Mouse (Mus musculus) neural tube, embryonic 12.5 days (tissue): ENCODE data around the gene Olfr78. TPM values are rescaled to one million over a fixed set of nuclear protein-coding genes. Genes with fewer than 3 reads are reported as not detected.

Experiments used
- ATAC-seq: fragments of 200-750 bp; cut with Nextera tagmentation; 2 replicates; pipeline ENCODE4 v1.8.0; 2017; ENCODE audit warnings: low read depth, mild to moderate bottlenecking, moderate TSS enrichment, moderate library complexity; ENCODE audit not compliant: low FRiP score
- H3K27ac ChIP-seq: fragments of 300-500 bp; sonication (generic); 2 replicates; pipeline ENCODE4 v1.5.1; 2016
- H3K27me3 ChIP-seq: fragments of 300-500 bp; sonication (generic); replicated peaks from 2 replicates; pipeline ENCODE4 v1.6.1; 2016; ENCODE audit warnings: mild to moderate bottlenecking
- H3K36me3 ChIP-seq: fragments of 300-500 bp; sonication (generic); 2 replicates; pipeline ENCODE4 v1.6.1; 2016; ENCODE audit warnings: mild to moderate bottlenecking
- H3K4me1 ChIP-seq: fragments of 300-500 bp; sonication (generic); 2 replicates; pipeline ENCODE4 v1.6.1; 2016
- H3K4me2 ChIP-seq: fragments of 300-500 bp; sonication (generic); replicated peaks from 2 replicates; pipeline ENCODE4 v1.6.1; 2016; ENCODE audit warnings: mild to moderate bottlenecking
- H3K4me3 ChIP-seq: fragments of 300-500 bp; sonication (generic); 2 replicates; pipeline ENCODE4 v1.5.1; 2016
- H3K9ac ChIP-seq: fragments of 300-500 bp; sonication (generic); 2 replicates; pipeline ENCODE4 v1.6.1; 2016; ENCODE audit warnings: mild to moderate bottlenecking
- H3K9me3 ChIP-seq: fragments of 300-500 bp; sonication (generic); 2 replicates; pipeline ENCODE4 v1.6.1; 2016; ENCODE audit warnings: mild to moderate bottlenecking
- WGBS: fragments of 180-500 bp; shearing (Covaris S2); methylation state at CpG from one replicate; pipeline ENCODE4 v1.1.7; 2016; 5-methylcytosine and 5-hydroxymethylcytosine counted together
- polyA plus RNA-seq: library from polyadenylated mRNA; unstranded; fragments of >200 nt; fragmentation: Nextera tagmentation; extraction: Ambion mirVana; gene quantifications from 2 replicates; pipeline ENCODE4 v1.2.1, GENCODE M21; 2016

Olfr78 gene
- polyA plus RNA-seq, result 0.19 and 0.48 TPM in 2 replicates

- Histone ChIP-seq H3K9me3 (no peaks in the 10 kb centered on the region), H3K4me3 (no peak within 1 kb of the TSS), H3K4me2 (no peak within 1 kb of the TSS), H3K27ac (no peak within 1 kb of the TSS), H3K36me3 (no peaks in the 10 kb centered on the region), H3K4me1 (no peaks in the 10 kb centered on the region), H3K27me3 (no peaks in the 10 kb centered on the region), H3K9ac (no peak within 1 kb of the TSS)
- ATAC-seq, result no peak
- WGBS, result 81% methylated on average over 4 of the region's 4 CpGs
Observed at GRCm38 (mm10) chr7:102759266-102759665, at the start of gene Olfr78, which contains the start of gene Olfr560. Gene Olfr78 (minus strand): TSS chr7:102759471. Gene Olfr560 (minus strand): TSS chr7:102759366.

GRCm38 (mm10) chr7:102803180-102803579, 43.9 kb upstream of the Olfr78 start, which contains the start of gene Olfr564:
Gene Olfr564 (plus strand): TSS chr7:102803480.
- no peak for ATAC-seq
- H3K4me3 ChIP-seq, result no peak within 1 kb of the TSS
- no peak within 1 kb of the TSS for H3K4me2 ChIP-seq
- H3K9me3 ChIP-seq, result no peaks in the 10 kb centered on the region
- H3K9ac ChIP-seq, result no peak within 1 kb of the TSS
- no peaks in the 10 kb centered on the region for H3K36me3 ChIP-seq
- no peak within 1 kb of the TSS for H3K27ac ChIP-seq
- no peaks in the 10 kb centered on the region for H3K27me3 ChIP-seq
- no peaks in the 10 kb centered on the region for H3K4me1 ChIP-seq

- H3K4me1 ChIP-seq, result no peaks in the 10 kb centered on the region
- 76% methylated on average over 2 of the region's 2 CpGs for WGBS
- no peak for ATAC-seq
- no peak within 1 kb of the TSS for H3K27ac ChIP-seq
- no peaks in the 10 kb centered on the region for H3K9me3 ChIP-seq
- no peaks in the 10 kb centered on the region for H3K36me3 ChIP-seq
- H3K4me2 ChIP-seq, result no peak within 1 kb of the TSS
- no peak within 1 kb of the TSS for H3K4me3 ChIP-seq
- no peaks in the 10 kb centered on the region for H3K27me3 ChIP-seq
- no peak within 1 kb of the TSS for H3K9ac ChIP-seq
Observed at GRCm38 (mm10) chr7:102770921-102771320, 11.7 kb upstream of the Olfr78 start, which contains the start of gene Olfr561. Gene Olfr561 (plus strand): TSS chr7:102771221.

GRCm38 (mm10) chr7:102752086-102752485, 7.2 kb downstream of the Olfr78 start:
- no peaks in the 10 kb centered on the region for H3K36me3 ChIP-seq
- no peaks in the 10 kb centered on the region for H3K9me3 ChIP-seq
- no peak overlapping the region for H3K9ac ChIP-seq
- H3K4me1 ChIP-seq, result no peaks in the 10 kb centered on the region
- H3K27ac ChIP-seq, result no peak overlapping the region
- ATAC-seq, result no peak
- no peak overlapping the region for H3K4me3 ChIP-seq
- 21% methylated on average over 1 of the region's 1 CpGs for WGBS
- no peaks in the 10 kb centered on the region for H3K27me3 ChIP-seq
- no peak overlapping the region for H3K4me2 ChIP-seq

- WGBS, result 59% methylated on average over 2 of the region's 2 CpGs
- no peaks in the 10 kb centered on the region for H3K36me3 ChIP-seq
- no peak overlapping the region for H3K9ac ChIP-seq
- no peak for ATAC-seq
- H3K4me1 ChIP-seq, result no peaks in the 10 kb centered on the region
- H3K9me3 ChIP-seq, result no peaks in the 10 kb centered on the region
- H3K4me3 ChIP-seq, result no peak overlapping the region
- no peak overlapping the region for H3K4me2 ChIP-seq
- no peaks in the 10 kb centered on the region for H3K27me3 ChIP-seq
- H3K27ac ChIP-seq, result no peak overlapping the region
Observed at GRCm38 (mm10) chr7:102737705-102738104, 21.6 kb downstream of the Olfr78 start.

GRCm38 (mm10) chr7:102733793-102734192, 25.5 kb downstream of the Olfr78 start:
- Histone ChIP-seq H3K4me3 (no peak overlapping the region), H3K36me3 (no peaks in the 10 kb centered on the region), H3K27ac (no peak overlapping the region), H3K9ac (no peak overlapping the region), H3K9me3 (no peaks in the 10 kb centered on the region), H3K4me1 (no peaks in the 10 kb centered on the region), H3K4me2 (no peak overlapping the region), H3K27me3 (no peaks in the 10 kb centered on the region)
- WGBS, result 45% methylated on average over 1 of the region's 1 CpGs
- ATAC-seq, result no peak

GRCm38 (mm10) chr7:102727391-102727790, 31.9 kb downstream of the Olfr78 start, which contains the start of gene Olfr559:
Gene Olfr559 (minus strand): TSS chr7:102727491.
- Histone ChIP-seq H3K9ac (no peak within 1 kb of the TSS), H3K4me3 (no peak within 1 kb of the TSS), H3K36me3 (no peaks in the 10 kb centered on the region), H3K9me3 (no peaks in the 10 kb centered on the region), H3K4me1 (no peaks in the 10 kb centered on the region), H3K4me2 (no peak within 1 kb of the TSS), H3K27me3 (no peaks in the 10 kb centered on the region), H3K27ac (no peak within 1 kb of the TSS)
- ATAC-seq, result no peak

GRCm38 (mm10) chr7:102718970-102719369, 40.3 kb downstream of the Olfr78 start, which contains the start of gene Olfr33:
Gene Olfr33 (minus strand): TSS chr7:102719070.
- no peaks in the 10 kb centered on the region for H3K9me3 ChIP-seq
- no peak for ATAC-seq
- no peaks in the 10 kb centered on the region for H3K36me3 ChIP-seq
- no peaks in the 10 kb centered on the region for H3K4me1 ChIP-seq
- no peak within 1 kb of the TSS for H3K4me3 ChIP-seq
- H3K27ac ChIP-seq, result no peak within 1 kb of the TSS
- whole genome bisulfite sequencing, result 39% methylated on average over 1 of the region's 1 CpGs
- no peaks in the 10 kb centered on the region for H3K27me3 ChIP-seq
- H3K4me2 ChIP-seq, result no peak within 1 kb of the TSS
- H3K9ac ChIP-seq, result no peak within 1 kb of the TSS

- H3K27ac ChIP-seq, result no peak within 1 kb of the TSS
- ATAC-seq, result no peak
Observed at GRCm38 (mm10) chr7:102701915-102702314, 57.4 kb downstream of the Olfr78 start, which contains the start of gene Olfr558. Gene Olfr558 (plus strand): TSS chr7:102702215.

GRCm38 (mm10) chr7:102698461-102698860, 60.8 kb downstream of the Olfr78 start:
- Histone ChIP-seq H3K9ac (no peak overlapping the region), H3K4me1 (no peaks in the 10 kb centered on the region), H3K4me2 (no peak overlapping the region), H3K4me3 (no peak overlapping the region), H3K27me3 (no peaks in the 10 kb centered on the region), H3K36me3 (no peaks in the 10 kb centered on the region), H3K27ac (no peak overlapping the region), H3K9me3 (no peaks in the 10 kb centered on the region)
- ATAC-seq, result no peak
- whole genome bisulfite sequencing, result 93% methylated on average over 7 of the region's 7 CpGs

More at GRCm38 (mm10) chr7:102701915-102702314, 57.4 kb downstream of the Olfr78 start, which contains the start of gene Olfr558:
- Histone ChIP-seq H3K4me3 (no peak within 1 kb of the TSS), H3K27me3 (no peaks in the 10 kb centered on the region), H3K36me3 (no peaks in the 10 kb centered on the region), H3K9me3 (no peaks in the 10 kb centered on the region), H3K9ac (no peak within 1 kb of the TSS), H3K4me2 (no peak within 1 kb of the TSS), H3K4me1 (no peaks in the 10 kb centered on the region)

GRCm38 (mm10) chr7:102695358-102696125, 63.7 kb downstream of the Olfr78 start, which contains the start of gene Olfr557:
Gene Olfr557 (plus strand): TSS chr7:102695910.
- Histone ChIP-seq H3K9ac (no peak within 1 kb of the TSS), H3K36me3 (no peaks in the 10 kb centered on the region), H3K4me2 (no peak within 1 kb of the TSS), H3K4me1 (no peaks in the 10 kb centered on the region), H3K4me3 (no peak within 1 kb of the TSS), H3K27me3 (no peaks in the 10 kb centered on the region), H3K9me3 (no peaks in the 10 kb centered on the region), H3K27ac (no peak within 1 kb of the TSS)
- no peak for ATAC-seq
- WGBS, result 82% methylated on average over 5 of the region's 5 CpGs
